Mouse (Mus musculus) kidney, embryonic 16.5 days (tissue): ENCODE measurements around the gene B4galnt1. TPM values are rescaled to one million over a fixed set of nuclear protein-coding genes. Genes with fewer than 3 reads are reported as not detected.

Source experiments
- ATAC-seq: fragments of 200-750 bp; cut with Nextera tagmentation; 2 replicates; pipeline ENCODE4 v1.8.0; 2017; ENCODE audit warnings: moderate TSS enrichment; ENCODE audit not compliant: low FRiP score, low TSS enrichment
- H3K27ac ChIP-seq: fragments of 300-500 bp; sonication (generic); 2 replicates; pipeline ENCODE4 v1.5.1; 2014; ENCODE audit warnings: low read length
- H3K27me3 ChIP-seq: fragments of 300-500 bp; sonication (generic); 2 replicates; pipeline ENCODE4 v1.6.1; 2014; ENCODE audit warnings: low read length, control low read depth, mixed read lengths; ENCODE audit not compliant: insufficient read depth
- H3K36me3 ChIP-seq: fragments of 300-500 bp; sonication (generic); 2 replicates; pipeline ENCODE4 v1.6.1; 2014; ENCODE audit warnings: low read length, control low read depth, mixed read lengths; ENCODE audit not compliant: insufficient read depth
- H3K4me1 ChIP-seq: fragments of 300-500 bp; sonication (generic); 2 replicates; pipeline ENCODE4 v1.6.1; 2014; ENCODE audit warnings: low read length, control low read depth, mixed read lengths; ENCODE audit not compliant: insufficient read depth
- H3K4me2 ChIP-seq: fragments of 300-500 bp; sonication (generic); replicated peaks from 2 replicates; pipeline ENCODE4 v1.6.1; 2014; ENCODE audit warnings: low read depth, low read length
- H3K4me3 ChIP-seq: fragments of 300-500 bp; sonication (generic); 2 replicates; pipeline ENCODE4 v1.5.1; 2014; ENCODE audit warnings: mild to moderate bottlenecking, low read length
- H3K9ac ChIP-seq: fragments of 300-500 bp; sonication (generic); replicated peaks from 2 replicates; pipeline ENCODE4 v1.6.1; 2014; ENCODE audit warnings: low read length
- H3K9me3 ChIP-seq: fragments of 300-500 bp; sonication (generic); 2 replicates; pipeline ENCODE4 v1.6.1; 2016; ENCODE audit warnings: low read length, control low read depth
- WGBS: fragments of 180-500 bp; shearing (Covaris S2); extraction: QIAGEN DNeasy Blood & Tissue Kit; methylation state at CpG from one replicate; pipeline ENCODE4 v1.1.7; 2014; 5-methylcytosine and 5-hydroxymethylcytosine counted together
- polyA plus RNA-seq: library from polyadenylated mRNA; unstranded; fragments of >200 nt; fragmentation: Nextera tagmentation; extraction: Ambion mirVana; gene quantifications from 2 replicates; pipeline ENCODE4 v1.2.1, GENCODE M21; 2015

Gene B4galnt1
- polyA plus RNA-seq, 1 experiment from 2014 or later: 7.2 TPM

- WGBS: 86% methylated on average over 7 of the region's 7 CpGs
- Histone ChIP-seq H3K4me2 (no peak overlapping the region), H3K9me3 (no peaks in the 10 kb centered on the region), H3K9ac (no peak overlapping the region), H3K27me3 (peaks cover 47% of the 10 kb centered on the region), H3K4me3 (no peak overlapping the region), H3K27ac (no peak overlapping the region), H3K36me3 (no peaks in the 10 kb centered on the region), H3K4me1 (peaks cover 34% of the 10 kb centered on the region)
- ATAC-seq: no peak
Measured at GRCm38 (mm10) chr10:127174170-127174569, 9.1 kb downstream of the B4galnt1 start.

- peaks cover 49% of the 10 kb centered on the region for H3K27me3 ChIP-seq
- H3K9me3 ChIP-seq: no peaks in the 10 kb centered on the region
- H3K4me3 ChIP-seq: peak overlapping the region; percentile 16; the same call in 1 of the 2 replicates
- no peak overlapping the region for H3K27ac ChIP-seq
- H3K9ac ChIP-seq: no peak overlapping the region; the same call in 1 of the 2 replicates
- no peaks in the 10 kb centered on the region for H3K36me3 ChIP-seq
- H3K4me2 ChIP-seq: no peak overlapping the region
- ATAC-seq: no peak
- 40% methylated on average over 3 of the region's 3 CpGs for WGBS
- peaks cover 37% of the 10 kb centered on the region for H3K4me1 ChIP-seq
Measured at GRCm38 (mm10) chr10:127176228-127176627, 11.2 kb downstream of the B4galnt1 start.

GRCm38 (mm10) chr10:127176756-127177155 is 11.7 kb downstream of the B4galnt1 start:
- peaks cover 37% of the 10 kb centered on the region for H3K4me1 ChIP-seq
- H3K9me3 ChIP-seq: no peaks in the 10 kb centered on the region
- H3K27ac ChIP-seq: no peak overlapping the region
- WGBS: 3% methylated on average over 6 of the region's 7 CpGs
- H3K4me3 ChIP-seq: peak overlapping the region; percentile 16
- H3K27me3 ChIP-seq: peaks cover 50% of the 10 kb centered on the region
- ATAC-seq: no peak
- H3K36me3 ChIP-seq: no peaks in the 10 kb centered on the region
- no peak overlapping the region; the same call in 1 of the 2 replicates for H3K9ac ChIP-seq
- peak overlapping the region; percentile 60 for H3K4me2 ChIP-seq

- 24% methylated on average over 9 of the region's 9 CpGs for WGBS
- no peaks in the 10 kb centered on the region for H3K9me3 ChIP-seq
- no peak overlapping the region for H3K9ac ChIP-seq
- peak overlapping the region; percentile 60 for H3K4me2 ChIP-seq
- H3K36me3 ChIP-seq: no peaks in the 10 kb centered on the region
- peaks cover 46% of the 10 kb centered on the region for H3K27me3 ChIP-seq
- H3K27ac ChIP-seq: no peak overlapping the region
- H3K4me1 ChIP-seq: peaks cover 37% of the 10 kb centered on the region
- H3K4me3 ChIP-seq: peak overlapping the region; percentile 39; the same call in 1 of the 2 replicates
- no peak for ATAC-seq
Measured at GRCm38 (mm10) chr10:127177235-127177634, 12.2 kb downstream of the B4galnt1 start.

GRCm38 (mm10) chr10:127177719-127178118 is 12.7 kb downstream of the B4galnt1 start:
- peak overlapping the region; percentile 60 for H3K4me2 ChIP-seq
- ATAC-seq: peak; percentile 60
- peaks cover 37% of the 10 kb centered on the region for H3K4me1 ChIP-seq
- no peak overlapping the region for H3K9ac ChIP-seq
- no peaks in the 10 kb centered on the region for H3K36me3 ChIP-seq
- H3K9me3 ChIP-seq: no peaks in the 10 kb centered on the region
- H3K4me3 ChIP-seq: peak overlapping the region; percentile 39
- no peak overlapping the region for H3K27ac ChIP-seq
- 2% methylated on average over 23 of the region's 23 CpGs for WGBS
- H3K27me3 ChIP-seq: peaks cover 46% of the 10 kb centered on the region

GRCm38 (mm10) chr10:127178286-127179027 is 13.4 kb downstream of the B4galnt1 start:
- 0 out of 2 replicates have a peak, but pooled peaks have one; percentile 3 for ATAC-seq
- Histone ChIP-seq H3K27me3 (peaks cover 49% of the 10 kb centered on the region), H3K4me1 (peaks cover 37% of the 10 kb centered on the region), H3K9me3 (no peaks in the 10 kb centered on the region), H3K4me2 (peak overlapping the region; percentile 60), H3K4me3 (peak overlapping the region; percentile 39), H3K27ac (no peak overlapping the region), H3K36me3 (0 out of 2 replicates have a peak, but pooled peaks cover 2% of the 10 kb centered on the region), H3K9ac (no peak overlapping the region)
- 3% methylated on average over 41 of the region's 41 CpGs for WGBS

GRCm38 (mm10) chr10:127179871-127180694 is 15.1 kb downstream of the B4galnt1 start, which contains the start of gene Slc26a10:
Gene Slc26a10, minus strand, starts transcription at chr10:127180645.
- peak within 1 kb of the TSS; percentile 34; the same call in 1 of the 2 replicates for H3K9ac ChIP-seq
- 1% methylated on average over 34 of the region's 34 CpGs for WGBS
- H3K9me3 ChIP-seq: no peaks in the 10 kb centered on the region
- H3K36me3 ChIP-seq: 0 out of 2 replicates have a peak, but pooled peaks cover 2% of the 10 kb centered on the region
- no peak for ATAC-seq
- no peak within 1 kb of the TSS for H3K27ac ChIP-seq
- peak within 1 kb of the TSS; percentile 52 for H3K4me2 ChIP-seq
- peaks cover 37% of the 10 kb centered on the region for H3K4me1 ChIP-seq
- H3K27me3 ChIP-seq: peaks cover 49% of the 10 kb centered on the region
- H3K4me3 ChIP-seq: peak within 1 kb of the TSS; percentile 33

- Histone ChIP-seq H3K27me3 (peaks cover 49% of the 10 kb centered on the region), H3K4me3 (no peak overlapping the region), H3K9ac (no peak overlapping the region), H3K4me1 (peaks cover 37% of the 10 kb centered on the region), H3K36me3 (0 out of 2 replicates have a peak, but pooled peaks cover 2% of the 10 kb centered on the region), H3K9me3 (no peaks in the 10 kb centered on the region), H3K27ac (no peak overlapping the region), H3K4me2 (no peak overlapping the region; the same call in 1 of the 2 replicates)
- no peak for ATAC-seq
- 47% methylated on average over 3 of the region's 3 CpGs for WGBS
Measured at GRCm38 (mm10) chr10:127180695-127181047, 15.6 kb downstream of the B4galnt1 start.

- WGBS: 72% methylated on average over 6 of the region's 6 CpGs
- H3K4me2 ChIP-seq: no peak overlapping the region
- H3K9ac ChIP-seq: no peak overlapping the region
- no peak overlapping the region for H3K27ac ChIP-seq
- peaks cover 35% of the 10 kb centered on the region for H3K4me1 ChIP-seq
- H3K4me3 ChIP-seq: no peak overlapping the region
- H3K27me3 ChIP-seq: peaks cover 46% of the 10 kb centered on the region
- peaks cover 4% of the 10 kb centered on the region for H3K36me3 ChIP-seq
- no peaks in the 10 kb centered on the region for H3K9me3 ChIP-seq
- no peak for ATAC-seq
Measured at GRCm38 (mm10) chr10:127181566-127181965, 16.5 kb downstream of the B4galnt1 start.
